Mouse (Mus musculus): ENCODE measurements at regions not wholly inside any gene's neighbourhood (a gene's known extent, or its start where the extent isn't known, plus 50 kb on each side); places are given as distances from the start of the nearest gene placed in this dataset.
A peak's percentile ranks its signal among the peaks of the same experiment; 100 is the strongest.
"Not testable (repeated sequence)": the region's sequence is repeated elsewhere in the genome, so short reads cannot be mapped to it uniquely, and the experiment has no call there.

DNA sequence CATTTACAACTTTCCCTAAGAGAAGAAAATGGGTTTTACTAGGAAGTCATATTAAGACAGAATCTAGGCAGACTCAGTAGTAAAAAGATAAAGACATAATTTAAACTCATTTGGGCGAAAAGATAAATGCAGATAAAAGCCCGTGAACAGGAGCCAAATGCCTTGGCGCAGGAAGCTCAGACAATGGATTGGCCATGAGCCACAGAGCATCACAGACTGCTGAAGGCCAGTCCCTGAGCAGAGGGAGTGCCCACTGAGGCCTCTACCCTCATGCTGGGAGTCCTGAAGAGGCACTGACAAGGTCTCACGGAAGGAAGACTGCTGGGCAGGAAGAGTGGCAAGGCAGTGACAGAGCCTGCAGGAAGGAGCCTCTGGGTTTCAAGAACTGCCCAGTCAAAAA is 136.0 kb upstream of the Ttc29 start:
- DNase-seq = peak; percentile 40 to 61

- not testable (repeated sequence) for DNase-seq
These were observed 131.7 kb upstream of the Ttc29 start for GRCm38 (mm10) chr8:78081395-78081794.

- DNase-seq = no peak
These were observed 130.1 kb upstream of the Ttc29 start for GRCm38 (mm10) chr8:78083012-78083411.

- peak; percentile 40 to 48 for DNase-seq
These were observed 126.7 kb upstream of the Ttc29 start for GRCm38 (mm10) chr8:78086361-78086760.

- peak; percentile 9 to 12 for DNase-seq
These were observed 122.5 kb upstream of the Ttc29 start for GRCm38 (mm10) chr8:78090382-78091122.

DNA sequence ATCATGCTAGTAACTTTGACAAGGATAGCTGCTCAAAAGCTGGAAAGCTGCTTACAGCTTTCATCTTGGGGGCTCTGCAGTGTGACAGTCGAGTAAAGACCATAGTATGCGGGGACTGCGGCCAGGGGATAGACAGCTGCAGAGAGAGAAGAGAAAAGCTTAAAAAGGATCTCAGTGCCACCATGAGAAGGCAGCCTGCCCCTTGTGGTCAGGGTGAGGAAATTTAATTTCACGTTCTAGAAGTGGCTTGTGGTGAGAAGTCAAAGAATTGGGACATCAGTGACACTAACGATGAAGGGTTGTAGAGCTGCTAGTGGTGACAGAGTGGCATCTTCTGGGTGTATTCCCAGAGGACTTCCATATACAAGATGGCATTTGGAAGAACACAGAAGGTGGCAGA is 116.7 kb upstream of the Ttc29 start:
- no peak for DNase-seq

DNA sequence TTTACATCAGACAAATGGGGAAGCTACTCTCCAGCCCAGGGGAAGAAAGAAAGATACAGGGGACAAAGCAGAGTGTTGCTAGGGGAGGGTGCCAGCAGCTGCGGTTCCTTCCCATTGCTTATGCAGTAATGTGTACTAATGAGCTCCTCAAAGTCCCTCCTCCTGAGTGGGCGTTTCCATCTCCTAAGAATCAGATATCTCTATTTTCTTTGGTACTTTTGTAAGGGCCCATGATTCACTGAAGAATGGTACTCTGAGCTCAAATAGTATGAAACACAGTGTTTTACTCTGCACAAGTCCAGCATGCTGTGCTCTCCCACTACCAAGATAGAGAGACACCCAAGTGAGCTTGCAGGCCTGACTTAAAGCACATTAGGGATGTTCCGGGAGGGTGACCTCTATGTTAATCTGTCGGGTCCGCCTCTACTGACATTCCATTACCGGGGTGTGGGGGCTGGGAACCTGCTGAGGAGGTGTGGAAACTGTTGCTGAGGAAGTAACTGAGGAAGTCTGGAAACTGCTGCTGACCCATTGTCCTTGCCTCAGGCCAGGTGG is 114.8 kb upstream of the Ttc29 start:
- DNase-seq = peak; percentile 14 to 29

DNA sequence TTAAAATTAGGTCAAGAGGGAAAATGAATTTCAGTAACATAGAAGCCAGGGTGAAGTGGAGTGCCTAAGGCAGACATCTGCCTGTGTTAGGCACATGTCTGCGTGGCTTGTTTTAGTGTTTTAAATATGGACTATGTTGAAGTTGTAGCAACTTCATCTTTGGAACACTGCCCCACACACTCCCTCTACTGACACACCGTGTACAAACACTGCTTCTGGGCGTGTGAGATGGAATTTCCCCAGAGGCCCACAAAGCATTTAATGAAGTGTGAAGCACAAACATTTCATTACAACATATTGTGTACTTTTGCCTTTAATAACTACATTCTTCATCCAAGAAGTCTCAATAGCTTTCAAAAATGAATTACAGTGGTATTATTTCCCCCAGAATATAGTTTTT is 114.0 kb upstream of the Ttc29 start:
- DNase-seq = peak; percentile 70 to 80

GRCm38 (mm10) chr8:78107339-78107738 is 105.8 kb upstream of the Ttc29 start:
- no peak for DNase-seq

GRCm38 (mm10) chr8:78110003-78110649 is 103.0 kb upstream of the Ttc29 start:
- DNase-seq = no peak

GRCm38 (mm10) chr8:78113105-78113504 is 100.0 kb upstream of the Ttc29 start:
- DNase-seq = no peak

DNA sequence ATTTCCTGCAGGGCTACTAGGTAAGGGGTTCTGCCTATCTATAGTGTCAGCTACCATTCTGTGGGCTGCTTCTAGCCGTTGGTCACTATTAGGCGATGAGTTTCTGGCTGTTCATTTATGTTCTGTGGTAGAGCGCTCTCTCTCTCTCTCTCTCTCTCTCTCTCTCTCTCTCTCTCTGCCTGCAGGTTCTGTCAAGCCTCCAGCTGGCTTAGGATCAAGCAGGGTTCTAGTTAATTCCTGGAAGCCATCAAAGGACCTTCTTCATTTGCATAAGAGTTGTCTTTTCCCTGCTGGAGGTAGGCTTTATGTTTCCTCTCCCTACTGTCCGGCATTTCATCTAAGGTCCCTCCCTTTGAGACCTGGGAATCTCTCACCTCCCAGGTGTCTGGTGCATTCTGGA is 98.6 kb upstream of the Ttc29 start:
- no peak for DNase-seq

- no peak for DNase-seq
These were observed 95.9 kb upstream of the Ttc29 start for GRCm38 (mm10) chr8:78117191-78117590.

DNA sequence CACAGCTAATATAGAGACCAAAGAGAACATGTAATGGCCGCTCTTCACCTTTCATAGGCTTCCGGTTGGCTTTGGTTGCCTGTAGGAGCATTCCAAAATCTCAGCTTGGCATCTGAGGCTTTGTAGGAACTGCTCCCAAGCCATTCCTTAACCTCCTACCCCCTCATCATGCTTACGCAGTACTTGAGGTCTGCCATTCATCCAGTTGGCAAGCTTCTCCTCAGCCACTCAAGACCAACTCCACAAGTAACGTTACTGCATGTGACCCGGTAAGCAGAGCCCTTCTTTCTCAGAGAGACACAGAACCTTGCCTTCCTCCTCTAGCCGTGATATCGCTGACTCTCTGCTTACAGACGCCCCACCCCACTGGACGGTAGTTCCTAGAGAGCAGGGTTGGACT is 94.6 kb upstream of the Ttc29 start:
- DNase-seq = peak; percentile 72 to 77

GRCm38 (mm10) chr8:78119682-78120081 is 93.4 kb upstream of the Ttc29 start:
- DNase-seq = peak; percentile 11 to 33

DNA sequence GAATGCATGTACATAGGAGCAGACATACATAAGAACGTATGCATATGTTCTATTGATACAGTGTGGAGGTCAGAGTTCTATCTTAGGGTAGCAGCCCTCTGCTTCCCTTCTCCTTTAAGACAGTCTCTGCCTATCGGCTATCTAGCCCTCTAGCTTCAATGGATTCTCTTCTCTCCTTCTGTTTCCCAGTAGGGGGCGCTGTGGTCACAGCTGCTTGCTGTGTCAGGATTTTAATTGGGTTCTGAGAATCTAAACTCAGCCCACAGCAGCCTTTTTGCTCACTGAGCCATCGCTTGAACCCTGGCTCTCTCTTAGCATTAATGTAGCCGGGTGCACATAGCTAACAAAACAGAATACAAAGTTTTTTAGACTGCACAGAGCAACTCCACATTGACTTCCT is 88.8 kb upstream of the Ttc29 start:
- peak in 1 of 2 experiments; percentile 26 for DNase-seq

DNA sequence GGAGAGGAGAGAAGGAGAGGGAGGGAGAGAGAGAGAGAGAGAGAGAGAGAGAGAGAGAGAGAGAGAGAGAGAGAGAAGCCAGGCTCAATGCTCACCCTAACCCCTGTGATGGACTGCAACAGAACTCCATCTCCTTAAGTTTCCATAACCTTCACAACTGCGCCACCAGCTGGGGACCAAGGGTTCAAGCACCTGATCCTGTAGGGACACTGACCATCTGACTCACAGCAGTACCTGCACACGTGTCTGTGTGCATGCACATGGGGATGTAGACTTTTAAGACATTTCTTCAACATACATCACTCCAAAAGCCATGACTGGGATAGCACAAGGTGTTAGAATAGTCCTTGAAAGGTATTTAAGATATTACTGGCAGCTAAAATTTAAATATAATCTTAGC is 85.2 kb upstream of the Ttc29 start:
- DNase-seq = peak; percentile 45 to 54

DNA sequence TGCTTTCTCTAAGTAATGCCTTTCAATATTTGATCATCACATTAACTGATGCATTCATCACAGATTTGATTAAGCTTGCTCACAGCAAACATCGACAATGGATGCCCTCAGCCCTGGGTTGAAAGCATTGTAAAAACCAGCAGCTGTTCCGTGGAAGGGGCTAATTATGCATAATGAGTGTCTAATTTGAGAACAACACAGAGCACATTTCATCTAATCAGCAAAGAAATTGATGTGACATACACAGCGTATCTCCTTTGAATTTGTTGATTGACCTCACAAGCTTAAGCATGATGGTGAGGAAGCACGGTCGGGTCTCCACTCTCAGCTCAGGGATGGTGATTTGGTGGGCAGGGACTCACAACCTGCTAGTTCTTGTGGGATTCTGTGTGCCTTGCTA is 84.0 kb upstream of the Ttc29 start:
- DNase-seq = no peak

- DNase-seq = not testable (repeated sequence)
These were observed 73.6 kb upstream of the Ttc29 start for GRCm38 (mm10) chr8:78139514-78139913.

- no peak for DNase-seq
These were observed 65.9 kb upstream of the Ttc29 start for GRCm38 (mm10) chr8:78147170-78147569.

DNA sequence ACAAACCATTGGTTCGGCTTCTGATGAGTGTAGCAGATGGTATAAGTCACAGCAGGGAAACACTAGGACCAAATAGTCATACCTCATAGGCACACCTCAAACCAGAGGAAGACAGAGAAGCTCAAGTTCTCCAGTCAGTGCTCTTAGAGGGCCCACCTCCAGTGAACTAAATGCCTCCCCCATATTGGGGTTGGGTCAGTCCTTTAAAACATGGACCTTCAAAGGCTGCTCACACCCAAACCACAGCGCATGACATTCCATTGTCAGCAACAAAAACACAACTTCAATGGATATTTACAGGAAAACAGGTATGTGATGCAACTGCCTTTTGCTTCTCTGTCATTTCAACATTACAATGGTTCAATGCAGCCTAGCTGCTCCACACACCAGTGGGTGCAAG is 65.1 kb upstream of the Ttc29 start:
- no peak for DNase-seq

GRCm38 (mm10) chr8:78154873-78155272 is 58.2 kb upstream of the Ttc29 start:
- DNase-seq = no peak

DNA sequence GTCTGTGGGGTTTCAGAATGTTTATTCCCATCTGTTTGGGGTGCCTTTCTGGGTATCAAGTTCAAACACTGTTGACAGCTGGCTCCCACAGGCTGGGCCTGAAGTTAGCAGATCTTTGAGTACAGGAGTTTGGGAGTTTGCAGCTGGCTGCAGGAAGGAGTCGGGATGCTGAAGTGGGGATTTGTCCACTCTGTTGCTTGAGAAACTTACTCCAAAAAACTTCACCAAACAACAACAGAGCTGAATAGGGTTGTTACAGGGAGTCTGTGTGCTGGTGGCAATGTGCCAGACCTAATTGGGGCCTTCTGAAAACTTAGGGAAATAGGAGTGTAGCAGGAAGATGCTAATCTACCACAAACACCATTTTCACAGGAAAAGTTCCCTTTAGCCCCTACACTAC is 51.1 kb upstream of the Ttc29 start:
- no peak for DNase-seq
